Mouse (Mus musculus) thymus, adult 2 months (tissue): ENCODE results near the gene Limd2. TPM values are rescaled to one million over a fixed set of nuclear protein-coding genes. Genes with fewer than 3 reads are reported as not detected.

Experiments
- DNase-seq: peaks from one replicate; pipeline ENCODE4 v3.0.0; 2021
- H3K27ac ChIP-seq: fragments of 200-500 bp; 2 replicates; pipeline ENCODE4 v1.5.1; 2012; ENCODE audit warnings: low read length, control low read depth; ENCODE audit not compliant: control insufficient read depth, insufficient read depth
- H3K27me3 ChIP-seq: fragments of 200-500 bp; 2 replicates; pipeline ENCODE4 v1.6.1; 2012; ENCODE audit warnings: mild to moderate bottlenecking, low read length, moderate library complexity, mixed read lengths; ENCODE audit not compliant: control insufficient read depth, insufficient read depth
- H3K36me3 ChIP-seq: fragments of 200-500 bp; 2 replicates; pipeline ENCODE4 v1.6.1; 2012; ENCODE audit warnings: mild to moderate bottlenecking, low read length, moderate library complexity; ENCODE audit not compliant: control insufficient read depth, insufficient read depth
- H3K4me1 ChIP-seq: fragments of 200-500 bp; replicated peaks from 2 replicates; pipeline ENCODE4 v1.6.1; 2012; ENCODE audit warnings: low read length; ENCODE audit not compliant: control insufficient read depth, insufficient read depth
- H3K4me3 ChIP-seq: fragments of 200-500 bp; 2 replicates; pipeline ENCODE4 v1.5.1; 2012; ENCODE audit warnings: mild to moderate bottlenecking, low read length, control low read depth, moderate library complexity; ENCODE audit not compliant: control insufficient read depth, insufficient read depth
- CTCF ChIP-seq: fragments of 200-500 bp; IDR thresholded peaks from 2 replicates; pipeline ENCODE4 v1.5.1; 2012; ENCODE audit warnings: mild to moderate bottlenecking, control low read depth, low read length, moderate library complexity, borderline replicate concordance; ENCODE audit not compliant: control insufficient read depth, poor library complexity, insufficient read depth; ENCODE audit errors: extremely low read depth
- POLR2A ChIP-seq: fragments of 200-500 bp; IDR thresholded peaks from 2 replicates; pipeline ENCODE4 v1.6.1; 2012; ENCODE audit warnings: mild to moderate bottlenecking, low read length, control low read depth, moderate library complexity; ENCODE audit not compliant: control insufficient read depth, poor library complexity, insufficient read depth; ENCODE audit errors: extremely low read depth
- WGBS: fragments of 180-500 bp; shearing (Covaris S2); methylation state at CpG from one replicate; pipeline ENCODE4 v1.1.7; 2018; 5-methylcytosine and 5-hydroxymethylcytosine counted together
- polyA plus RNA-seq: library from polyadenylated mRNA; depleted of rRNA; stranded (reverse); fragments of >200 nt; gene quantifications from 2 replicates; pipeline ENCODE4 v1.2.3, GENCODE M21; 2012

Gene Limd2
- polyA plus RNA-seq, 1 experiment, result 594 TPM

- DNase-seq, result no peak
- no peak overlapping the region for H3K4me3 ChIP-seq
- H3K36me3 ChIP-seq, result peaks cover 53% of the 10 kb centered on the region
- WGBS, result 69% methylated on average over 3 of the region's 3 CpGs
- no peaks in the 10 kb centered on the region for H3K27me3 ChIP-seq
- peak overlapping the region; percentile 35; the same call in 1 of the 2 replicates for H3K27ac ChIP-seq
- H3K4me1 ChIP-seq, result peaks cover 27% of the 10 kb centered on the region
- TF ChIP-seq CTCF (no peak), POLR2A (no peak)
Observed at GRCm38 (mm10) chr11:106155761-106156160, 4.9 kb downstream of the Limd2 start.

- 91% methylated on average over 2 of the region's 2 CpGs for WGBS
- no peak overlapping the region for H3K4me3 ChIP-seq
- H3K36me3 ChIP-seq, result peaks cover 57% of the 10 kb centered on the region
- no peak for DNase-seq
- peaks cover 25% of the 10 kb centered on the region for H3K4me1 ChIP-seq
- H3K27me3 ChIP-seq, result no peaks in the 10 kb centered on the region
- no peak overlapping the region for H3K27ac ChIP-seq
- no peak for TF ChIP-seq POLR2A
- no peak for TF ChIP-seq CTCF
Observed at GRCm38 (mm10) chr11:106154770-106155169, 5.9 kb downstream of the Limd2 start.

GRCm38 (mm10) chr11:106154091-106154490 lies 6.6 kb downstream of the Limd2 start:
- Histone ChIP-seq H3K27ac (no peak overlapping the region), H3K4me3 (no peak overlapping the region), H3K27me3 (no peaks in the 10 kb centered on the region), H3K4me1 (peaks cover 25% of the 10 kb centered on the region), H3K36me3 (peaks cover 63% of the 10 kb centered on the region)
- TF ChIP-seq POLR2A, result no peak
- TF ChIP-seq CTCF, result no peak
- DNase-seq, result no peak
- 90% methylated on average over 5 of the region's 5 CpGs for WGBS

GRCm38 (mm10) chr11:106152132-106152531 lies 8.5 kb downstream of the Limd2 start:
- WGBS, result 92% methylated on average over 8 of the region's 8 CpGs
- no peak for DNase-seq
- Histone ChIP-seq H3K36me3 (peaks cover 57% of the 10 kb centered on the region), H3K27me3 (no peaks in the 10 kb centered on the region), H3K4me1 (peaks cover 13% of the 10 kb centered on the region), H3K27ac (no peak overlapping the region), H3K4me3 (no peak overlapping the region)
- no peak for TF ChIP-seq CTCF
- no peak for TF ChIP-seq POLR2A

GRCm38 (mm10) chr11:106151219-106151618 lies 9.4 kb downstream of the Limd2 start:
- DNase-seq, result no peak
- Histone ChIP-seq H3K27me3 (no peaks in the 10 kb centered on the region), H3K36me3 (peaks cover 55% of the 10 kb centered on the region), H3K27ac (no peak overlapping the region), H3K4me3 (no peak overlapping the region), H3K4me1 (peaks cover 5% of the 10 kb centered on the region)
- TF ChIP-seq CTCF (no peak), POLR2A (no peak)
- 96% methylated on average over 3 of the region's 3 CpGs for WGBS

DNA sequence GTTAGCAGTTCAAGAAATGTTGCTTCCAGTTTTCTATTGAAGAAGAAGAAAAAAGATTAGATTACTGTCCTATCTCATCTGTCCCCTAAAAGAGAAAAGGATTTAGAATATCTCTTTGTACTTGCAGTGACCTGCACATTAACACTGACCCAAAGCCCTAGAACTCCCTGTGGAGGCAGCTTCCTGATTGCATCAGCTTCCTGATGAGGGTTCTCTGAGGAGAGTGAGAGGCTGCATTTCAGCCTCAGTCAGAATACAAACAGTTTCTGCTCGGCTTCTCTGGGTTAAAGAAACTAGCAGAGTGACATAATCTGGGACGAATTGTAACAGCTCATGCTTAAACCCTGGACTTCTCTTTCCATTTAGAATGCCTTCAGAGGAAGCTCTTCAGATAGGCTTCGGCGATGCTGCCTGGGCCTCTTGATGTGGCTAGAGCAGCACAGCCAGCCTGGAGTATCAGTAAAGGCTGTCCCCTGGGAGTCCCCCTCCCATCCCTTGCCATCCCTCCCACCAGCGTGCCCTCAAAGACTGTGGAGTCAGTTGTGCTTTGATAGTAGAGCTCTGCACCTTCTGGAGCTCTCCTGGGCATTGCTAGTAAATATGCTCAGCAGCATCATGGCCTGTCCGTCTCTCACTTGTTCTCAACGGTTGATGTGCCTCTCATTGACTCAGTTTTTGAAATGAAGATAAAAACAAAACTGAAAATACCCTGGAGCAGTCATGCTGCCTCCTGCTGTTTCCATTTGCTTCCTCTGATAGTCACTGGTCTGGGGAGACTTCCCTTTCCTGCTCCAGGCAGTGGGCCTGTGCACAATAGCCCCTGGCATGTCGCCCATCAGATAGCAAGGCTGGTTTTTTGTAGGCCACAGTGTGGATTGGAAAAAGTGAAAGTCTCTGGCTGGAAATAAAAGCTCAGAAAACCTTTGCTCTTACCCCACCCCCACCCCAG lies 25.8 kb downstream of the Limd2 start:
- no peak for DNase-seq
- no peaks in the 10 kb centered on the region for H3K36me3 ChIP-seq
- peak overlapping the region; percentile 33; the same call in 1 of the 2 replicates for H3K27ac ChIP-seq
- WGBS, result 13% methylated on average over 8 of the region's 8 CpGs
- no peak overlapping the region for H3K4me3 ChIP-seq
- peaks cover 6% of the 10 kb centered on the region for H3K4me1 ChIP-seq
- TF ChIP-seq POLR2A (no peak), CTCF (no peak)
- no peaks in the 10 kb centered on the region for H3K27me3 ChIP-seq

DNA sequence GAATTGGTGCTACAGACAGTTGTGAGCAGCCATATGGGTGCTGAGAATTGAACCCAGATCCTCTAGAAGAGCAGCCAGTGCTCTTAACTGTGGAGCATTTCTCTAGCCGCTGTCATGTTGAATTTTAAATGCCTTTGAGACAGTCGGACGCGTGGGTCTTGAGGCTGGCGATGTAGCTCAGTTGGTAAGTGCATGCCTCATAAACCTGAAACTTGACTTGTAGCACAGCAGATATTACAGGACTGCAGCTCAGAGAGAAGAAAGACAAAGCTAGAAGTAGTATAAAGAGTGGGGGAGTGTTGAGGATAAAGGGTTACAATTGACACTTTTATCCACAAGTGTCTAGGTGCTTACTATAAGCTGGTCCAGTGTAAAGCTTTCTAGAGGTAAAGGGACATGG lies 28.1 kb downstream of the Limd2 start:
- Histone ChIP-seq H3K36me3 (no peaks in the 10 kb centered on the region), H3K27ac (no peak overlapping the region), H3K4me1 (peaks cover 6% of the 10 kb centered on the region), H3K4me3 (no peak overlapping the region), H3K27me3 (no peaks in the 10 kb centered on the region)
- WGBS, result 98% methylated on average over 5 of the region's 5 CpGs
- no peak for TF ChIP-seq POLR2A
- TF ChIP-seq CTCF, result no peak
- DNase-seq, result no peak
